Mouse (Mus musculus) heart, adult 9 months (tissue): ENCODE data around the gene Sptlc2.

Experiments used
- DNase-seq, 2 experiments: peaks; one replicate each; pipeline ENCODE4 v3.0.0; 2022; ENCODE audit warnings: low spot score in 2 of 2

Sptlc2 gene

DNA sequence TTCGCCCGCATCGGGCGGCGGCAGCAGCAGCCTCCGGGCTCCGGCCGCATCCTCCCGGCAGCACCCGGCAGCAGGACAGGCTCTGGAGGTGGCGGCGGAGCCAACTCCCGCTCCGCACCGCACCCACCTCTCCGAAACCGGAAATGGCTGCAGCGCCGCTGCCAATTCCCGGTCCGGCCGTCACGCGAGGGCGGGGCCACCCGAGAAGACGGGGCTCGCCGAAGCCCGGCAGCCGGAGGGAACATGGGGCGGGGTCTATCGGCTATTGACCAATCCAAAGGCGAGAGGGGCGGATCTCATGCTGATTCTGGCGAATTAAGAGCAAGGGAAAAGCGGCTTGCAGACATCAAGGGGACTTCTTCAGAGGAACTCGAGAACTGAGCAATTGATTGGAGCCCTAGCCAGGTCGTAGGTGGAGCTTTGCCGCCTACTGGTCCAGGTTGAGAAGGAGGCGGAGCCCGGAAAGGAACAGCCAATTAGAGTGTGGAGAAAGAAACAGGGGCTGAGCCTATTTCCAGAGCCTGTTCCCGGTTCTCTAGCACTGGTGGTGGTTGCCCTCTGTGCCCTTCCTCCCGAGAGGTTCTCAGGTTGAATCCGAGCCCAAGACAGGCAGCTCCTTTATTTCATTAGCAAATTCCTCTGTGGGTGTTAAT lies at the start of gene Sptlc2:
TSS of gene Sptlc2 (minus strand) at position 234 of the 653 bp plus-strand sequence.
- DNase-seq, result peak; percentile 100

DNA sequence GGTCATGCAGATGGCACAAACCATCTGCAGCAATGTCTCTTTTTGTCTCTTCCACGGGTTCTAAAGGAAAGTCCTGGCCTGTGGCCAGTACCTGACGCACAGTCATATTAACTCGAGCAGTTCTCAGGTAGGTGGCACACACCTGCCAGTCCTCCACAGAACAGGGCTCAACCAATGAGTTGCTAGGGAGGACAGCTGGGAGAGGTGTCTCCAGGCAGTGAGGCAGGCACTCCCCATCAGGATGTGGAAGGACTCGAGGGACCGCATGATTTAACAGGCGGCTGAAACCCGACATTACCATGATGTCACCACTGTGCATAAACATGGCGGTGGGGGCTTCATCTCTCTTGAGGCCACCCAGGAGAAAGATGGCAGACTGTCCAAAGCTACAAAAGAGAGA lies 40.7 kb upstream of the Sptlc2 start:
- DNase-seq, result no peak

- no peak for DNase-seq
These were observed 40.1 kb upstream of the Sptlc2 start for GRCm38 (mm10) chr12:87428295-87428694.

DNA sequence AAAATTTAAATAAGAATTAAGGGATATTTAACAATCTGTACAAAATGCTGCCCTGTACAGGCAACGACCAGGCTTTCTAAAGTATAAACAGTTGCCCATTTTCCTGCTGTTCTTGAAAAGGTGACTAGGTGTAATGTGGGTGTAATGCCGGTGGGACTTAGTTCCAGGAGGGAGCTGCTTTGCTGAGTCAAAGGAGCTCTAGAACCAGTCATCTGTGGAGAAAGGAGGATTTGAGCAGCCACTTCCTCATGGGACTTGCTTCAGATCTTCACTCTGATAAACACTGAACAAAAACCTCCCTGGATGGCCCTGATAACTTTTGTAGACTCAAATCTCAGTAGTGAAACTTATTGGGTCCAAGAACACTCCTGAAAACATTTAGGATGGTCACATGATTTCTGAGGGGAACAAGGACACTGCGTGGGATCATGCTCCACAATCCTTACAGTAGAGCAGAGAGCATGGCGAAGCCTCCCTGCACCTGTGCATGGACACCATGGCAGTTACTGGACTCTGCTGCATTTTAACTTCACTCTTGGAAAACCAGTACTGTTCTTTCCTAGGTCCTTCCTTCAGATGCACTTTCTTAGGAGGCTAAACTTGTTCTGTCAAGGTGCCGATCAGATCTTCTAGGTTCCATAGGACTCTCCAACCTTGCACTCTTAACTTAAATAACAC lies 38.3 kb upstream of the Sptlc2 start:
- DNase-seq, result no peak

- no peak for DNase-seq
These were observed 36.4 kb upstream of the Sptlc2 start for GRCm38 (mm10) chr12:87424516-87424915.

DNA sequence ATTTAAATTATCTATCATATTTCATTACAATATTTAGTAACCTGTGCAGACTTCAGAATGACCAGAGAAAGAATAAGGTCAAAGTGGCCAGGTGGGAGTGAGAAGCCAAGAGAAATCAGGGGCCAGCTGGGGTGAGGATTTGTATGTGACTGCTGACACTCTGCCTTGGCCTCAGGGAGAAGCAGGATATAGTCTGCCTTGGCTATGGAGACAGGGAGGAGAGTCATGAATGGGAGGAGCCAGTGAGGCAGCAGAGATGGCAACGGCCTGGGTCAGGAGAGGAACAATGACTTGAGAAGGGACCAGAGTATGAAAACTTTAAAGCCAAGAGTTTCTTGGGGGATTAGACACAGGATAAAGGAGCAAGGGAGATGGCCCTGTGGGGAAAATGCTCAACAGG lies 35.5 kb upstream of the Sptlc2 start:
- no peak for DNase-seq

GRCm38 (mm10) chr12:87421708-87422507 lies 33.8 kb upstream of the Sptlc2 start:
- no peak for DNase-seq

DNA sequence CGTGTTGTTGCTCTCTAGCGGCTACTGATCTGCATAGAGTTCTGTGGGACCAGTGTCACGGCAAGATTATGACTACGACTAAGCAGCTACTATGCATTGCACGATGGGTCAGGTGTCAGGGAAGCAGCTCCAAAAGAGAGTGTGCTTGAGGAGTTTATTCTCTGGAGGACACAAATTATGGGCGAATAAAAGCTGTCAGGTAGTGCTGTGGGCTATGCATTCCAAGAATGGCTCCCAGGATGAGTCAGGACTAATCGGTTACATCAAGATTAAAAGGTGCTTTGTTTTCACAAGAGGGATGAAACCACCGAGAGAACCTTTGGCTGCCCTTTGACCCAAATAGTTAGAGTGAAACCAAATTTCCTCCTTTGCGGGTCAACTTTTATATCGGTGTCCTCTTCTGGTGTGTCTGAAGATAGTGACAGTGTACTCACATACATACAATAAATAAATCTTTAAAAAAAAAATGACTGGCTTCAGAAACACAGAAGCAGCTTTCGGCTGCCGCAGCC lies 31.9 kb upstream of the Sptlc2 start:
- DNase-seq, result no peak

DNA sequence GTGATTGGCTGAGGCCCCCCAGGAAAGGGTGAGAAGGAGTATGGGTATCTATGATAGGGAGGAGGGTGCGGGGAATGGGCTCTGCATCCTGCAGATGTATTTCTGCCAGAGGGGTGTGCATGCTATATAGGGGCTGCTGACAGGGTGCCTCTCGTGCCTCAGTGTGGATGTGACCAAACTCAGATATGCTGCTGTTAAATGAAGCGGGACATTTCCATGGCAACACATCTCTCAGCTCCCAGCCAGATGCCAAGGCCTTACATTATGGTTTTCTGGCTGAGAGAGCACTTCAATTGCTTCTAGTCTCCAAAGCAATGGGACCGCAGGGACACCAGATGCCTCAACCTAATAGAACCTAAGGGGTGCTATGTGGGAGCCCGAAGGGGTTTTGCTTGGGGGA lies 30.8 kb upstream of the Sptlc2 start:
- no peak for DNase-seq

DNA sequence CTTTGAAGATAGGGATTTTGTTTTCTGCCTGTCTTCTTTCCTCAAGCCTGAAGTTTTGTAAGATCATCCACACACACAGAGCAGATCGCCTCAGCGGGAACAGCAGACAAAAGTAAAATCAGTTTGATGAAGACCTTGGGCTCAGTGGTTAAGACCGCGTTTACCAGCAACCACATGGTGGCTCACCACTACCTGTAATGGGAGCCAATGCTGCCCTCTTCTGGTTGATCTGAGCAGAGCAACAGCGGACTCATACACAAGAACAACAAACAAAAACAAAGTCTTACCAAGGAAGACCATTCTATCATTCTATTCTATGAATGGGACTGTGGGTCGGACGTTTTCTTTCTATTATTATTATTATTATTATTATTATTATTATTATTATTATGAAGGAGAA lies 28.5 kb upstream of the Sptlc2 start:
- DNase-seq, result peak in 1 of 2 experiments; percentile 42

- DNase-seq, result no peak
These were observed 27.2 kb upstream of the Sptlc2 start for GRCm38 (mm10) chr12:87415358-87415757.

GRCm38 (mm10) chr12:87413179-87413790 lies 25.1 kb upstream of the Sptlc2 start:
- peak in 1 of 2 experiments; percentile 67 for DNase-seq

DNA sequence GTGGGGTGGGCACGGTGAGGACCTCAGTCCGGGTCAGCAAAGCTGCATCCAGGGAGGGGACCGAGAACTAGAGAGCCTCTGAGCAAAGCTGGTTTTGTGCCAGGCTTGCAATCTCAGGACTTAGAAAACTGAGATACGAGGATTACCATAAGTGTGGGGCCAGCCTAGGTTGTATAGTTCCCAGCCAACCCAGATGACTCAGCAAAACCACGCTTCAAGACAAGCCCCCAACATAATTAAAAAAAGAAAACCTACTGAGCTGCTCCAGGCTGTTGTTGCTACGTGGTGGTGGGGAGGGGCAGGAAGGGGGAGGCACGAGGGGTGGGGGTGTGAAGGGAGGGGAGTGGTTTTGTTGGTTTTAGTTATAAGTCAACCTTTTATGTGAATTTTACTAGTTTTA lies 22.8 kb upstream of the Sptlc2 start:
- no peak for DNase-seq

- DNase-seq, result no peak
These were observed 21.0 kb upstream of the Sptlc2 start for GRCm38 (mm10) chr12:87409123-87409522.

DNA sequence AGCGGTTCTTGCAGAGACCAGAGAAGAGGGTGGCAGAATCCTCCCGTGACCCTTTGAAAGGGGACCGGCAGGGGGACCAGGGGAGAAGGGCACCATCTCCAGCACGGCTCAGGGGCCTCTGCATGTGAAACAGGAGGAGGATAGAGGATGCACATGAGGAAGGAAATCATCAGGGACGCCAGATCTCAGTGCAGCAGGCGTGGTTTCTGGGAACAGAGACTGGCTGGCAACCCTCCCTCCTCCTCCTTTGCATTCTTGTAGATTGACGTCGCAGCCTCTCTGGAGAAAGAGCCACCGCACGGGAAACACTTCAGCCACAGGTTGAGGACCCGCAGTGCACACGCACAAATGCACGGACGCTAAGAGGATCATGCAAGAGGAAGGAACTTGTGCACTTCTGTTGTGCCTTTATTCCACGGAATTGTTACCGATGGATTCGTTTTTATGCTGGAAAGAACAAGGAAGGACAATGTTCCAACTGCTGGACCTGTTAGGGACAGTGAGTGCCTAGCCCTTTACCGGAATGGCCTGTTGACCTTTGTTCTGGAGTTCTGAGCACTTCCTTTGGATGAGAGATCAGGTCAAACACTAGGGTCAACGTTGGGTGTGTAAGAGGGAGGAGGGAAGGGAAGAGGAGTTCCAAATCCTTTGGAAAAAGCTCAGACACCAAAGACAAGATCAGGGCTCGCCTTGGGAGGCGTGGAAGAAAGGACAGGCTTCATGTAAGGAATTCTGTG lies 19.9 kb upstream of the Sptlc2 start:
- DNase-seq, result peak; percentile 65 to 70

- no peak for DNase-seq
These were observed 17.6 kb upstream of the Sptlc2 start for GRCm38 (mm10) chr12:87405721-87406120.

- no peak for DNase-seq
These were observed 17.0 kb upstream of the Sptlc2 start for GRCm38 (mm10) chr12:87405165-87405564.

GRCm38 (mm10) chr12:87401883-87402282 lies 13.7 kb upstream of the Sptlc2 start:
- DNase-seq, result no peak

DNA sequence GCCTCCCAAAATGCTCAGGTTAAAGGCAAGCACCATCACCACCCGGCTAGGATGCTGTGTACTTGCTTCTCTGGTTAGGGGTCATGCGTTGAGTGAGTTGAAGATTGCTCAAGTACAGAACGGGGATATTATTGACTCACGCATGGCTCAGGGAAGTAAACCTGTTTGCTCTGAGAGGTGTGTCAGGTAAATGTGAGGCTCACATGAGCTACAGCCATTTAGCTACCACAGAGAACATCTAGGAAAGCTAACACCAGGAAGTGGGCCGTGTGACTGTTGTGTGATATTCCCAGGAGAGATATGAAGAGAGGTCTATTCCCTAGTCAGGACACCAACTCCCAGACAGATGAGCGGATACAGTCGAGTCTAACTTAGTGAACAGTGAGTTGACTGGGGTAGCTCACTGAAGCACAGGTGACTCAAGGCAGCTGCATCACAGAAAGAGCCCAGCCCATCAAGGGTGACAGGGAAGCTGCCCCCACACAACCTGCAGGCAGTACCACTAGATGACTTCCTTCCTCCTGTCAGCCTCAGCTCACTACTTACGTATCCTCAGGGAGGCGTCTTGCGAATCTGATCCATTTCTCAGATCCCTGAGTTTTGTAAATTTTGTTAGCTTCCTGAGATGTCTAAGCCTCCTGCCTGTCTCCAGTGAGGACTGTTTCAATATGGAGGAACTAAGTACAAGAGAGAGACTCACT lies 11.1 kb upstream of the Sptlc2 start:
- no peak for DNase-seq

- DNase-seq, result no peak
These were observed 9.8 kb upstream of the Sptlc2 start for GRCm38 (mm10) chr12:87397811-87398417.
